Mouse (Mus musculus) layer of hippocampus, adult 8-10 months (tissue): ENCODE data around the gene Abhd16b. TPM values are rescaled to one million over a fixed set of nuclear protein-coding genes. Genes with fewer than 3 reads are reported as not detected.

Experiments used
- DNase-seq, 2 experiments: peaks; one replicate each; pipeline ENCODE4 v3.0.0; 2022; ENCODE audit warnings: low spot score in 2 of 2
- total RNA-seq, 4 experiments: library from RNA; stranded (reverse); gene quantifications; 2 replicates each; pipeline ENCODE4 v1.2.4; 2022

Abhd16b gene
- total RNA-seq, 4 experiments from 2014 or later = not detected

DNA sequence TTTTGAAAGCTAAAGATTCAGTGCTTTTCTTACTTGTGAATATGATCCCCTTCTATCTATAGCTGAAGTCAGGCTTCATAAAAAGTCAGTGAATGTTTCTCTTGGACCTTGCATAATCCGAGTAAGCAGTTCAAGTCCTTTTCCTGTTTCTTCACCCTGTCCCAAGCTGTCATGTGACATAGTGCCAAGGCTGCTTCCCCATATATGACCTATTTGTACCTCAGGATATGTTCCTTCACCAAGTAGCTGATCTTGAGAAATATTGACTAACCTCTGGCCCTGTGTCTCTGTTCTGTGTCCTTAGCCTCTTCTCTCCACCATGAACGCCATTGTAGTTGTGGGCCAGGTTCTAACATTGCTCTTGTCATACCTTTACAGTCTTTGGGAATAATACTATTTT lies 43.4 kb downstream of the Abhd16b start:
- no peak for DNase-seq

DNA sequence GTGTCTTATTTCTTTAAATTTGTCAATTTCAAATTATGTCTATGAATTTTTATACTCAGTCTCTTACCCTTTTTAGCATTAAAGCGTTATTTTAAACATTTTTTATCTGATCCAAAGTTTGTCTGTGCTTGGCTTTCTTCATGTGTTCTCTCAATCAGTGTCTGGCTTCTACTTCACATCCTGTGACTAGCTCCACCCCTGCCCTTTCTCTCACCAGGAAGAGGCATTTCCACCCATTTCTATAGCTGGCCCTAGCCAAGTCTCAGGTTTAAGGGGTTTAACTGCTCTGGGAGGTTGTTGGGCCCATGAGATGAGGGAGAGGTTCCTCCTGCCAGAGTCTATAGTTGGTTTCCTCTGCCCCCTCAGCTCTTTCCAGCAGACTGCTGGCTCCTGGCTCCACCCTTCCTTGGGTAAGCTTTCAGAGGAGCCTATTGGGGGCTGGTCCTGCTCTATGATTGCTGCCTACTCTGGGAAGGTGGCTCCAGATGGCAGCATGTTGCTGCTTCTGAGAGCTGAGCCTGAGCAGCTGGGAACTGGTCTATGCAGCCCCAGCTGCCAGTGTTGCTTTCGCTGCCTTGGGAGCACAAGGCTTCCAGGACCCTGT lies 44.5 kb downstream of the Abhd16b start:
- DNase-seq = peak; percentile 60 to 61

DNA sequence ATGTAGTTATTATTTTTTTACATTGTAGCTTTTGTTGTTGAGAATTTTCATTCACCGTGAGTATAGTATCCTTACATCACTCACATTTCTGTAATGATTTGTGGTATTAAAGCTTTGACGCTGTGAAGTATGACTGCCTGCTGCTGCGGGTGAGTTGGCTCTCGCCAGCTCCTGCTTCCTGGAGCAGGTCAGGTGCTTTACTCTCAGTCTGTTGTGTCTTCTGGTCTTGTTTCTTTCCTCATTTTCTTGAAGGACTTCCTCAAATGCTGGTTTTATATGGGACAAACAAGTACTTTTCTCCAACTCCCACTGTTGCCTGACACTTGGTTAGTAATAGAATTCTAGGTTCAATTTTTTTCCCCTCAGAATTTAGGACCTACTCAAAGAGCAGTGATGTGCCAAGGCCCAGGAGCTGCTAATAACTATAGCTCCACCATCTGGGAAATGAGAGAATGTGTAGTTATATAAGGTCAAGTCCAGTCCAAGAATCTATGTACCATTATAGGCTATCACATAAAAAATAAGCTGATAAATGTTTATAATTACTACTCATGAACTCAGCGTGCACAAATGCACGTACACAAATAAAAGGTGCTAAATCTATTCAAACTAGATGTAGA lies 48.9 kb downstream of the Abhd16b start:
- DNase-seq = no peak

Other genes with a start within 250 kb of the Abhd16b start
- gene Gmeb2, start 205.2 kb upstream of the Abhd16b start, total RNA-seq = 10 to 100 TPM; 17.1 to 22.9 (median 20.9) TPM
- 100 to 1,000 TPM; 530 to 604 (median 573) TPM for gene Stmn3, start 178.7 kb upstream of the Abhd16b start, total RNA-seq
- 10 to 100 TPM; 26.1 to 41.3 (median 37.1) TPM for gene Rtel1, start 173.5 kb upstream of the Abhd16b start, total RNA-seq
- gene Zgpat, start 128.3 kb upstream of the Abhd16b start, total RNA-seq = 10 to 100 TPM; 69.8 to 88.2 (median 76.7) TPM
- gene Arfrp1, start 127.8 kb upstream of the Abhd16b start, total RNA-seq = 10 to 100 TPM; 43.4 to 54.5 (median 50.7) TPM
- gene Lime1, start 113.1 kb upstream of the Abhd16b start, total RNA-seq = 10 to 100 TPM; 31.4 to 58.3 (median 42.7) TPM
- 10 to 100 TPM in 1 of 4 experiments, 1 to 10 TPM in 3; 7.9 to 10.4 (median 9.3) TPM for gene Zbtb46, start 33.8 kb upstream of the Abhd16b start, total RNA-seq
- gene Tpd52l2, start 3.9 kb downstream of the Abhd16b start, total RNA-seq = 10 to 100 TPM; 66.3 to 83.4 (median 80.6) TPM
- 100 to 1,000 TPM; 243 to 289 (median 265) TPM for gene Dnajc5, start 27.3 kb downstream of the Abhd16b start, total RNA-seq
- 10 to 100 TPM; 69.9 to 90.4 (median 73.4) TPM for gene Uckl1, start 91.7 kb downstream of the Abhd16b start, total RNA-seq
- gene Prpf6, start 98.7 kb downstream of the Abhd16b start, total RNA-seq = 10 to 100 TPM; 59.5 to 63.3 (median 59.8) TPM
- 100 to 1,000 TPM in 1 of 4 experiments, 10 to 100 TPM in 3; 89.3 to 104 (median 93.8) TPM for gene Zfp512b, start 99.6 kb downstream of the Abhd16b start, total RNA-seq
- gene Samd10, start 106.0 kb downstream of the Abhd16b start, total RNA-seq = 10 to 100 TPM; 14.1 to 17.8 (median 16.2) TPM
- 1 to 10 TPM in 1 of 4 experiments, under 1 TPM in 2, not detected in 1; 0.61 to 1.8 (median 0.87) TPM for gene Gm29797, start 163.8 kb downstream of the Abhd16b start, total RNA-seq
- gene Sox18, start 178.4 kb downstream of the Abhd16b start, total RNA-seq = 10 to 100 TPM in 3 of 4 experiments, 1 to 10 TPM in 1; 7.6 to 11.3 (median 10.9) TPM
- gene Tcea2, start 187.1 kb downstream of the Abhd16b start, total RNA-seq = 10 to 100 TPM; 53.6 to 71.8 (median 69.3) TPM
- gene Rgs19, start 200.8 kb downstream of the Abhd16b start, total RNA-seq = 10 to 100 TPM; 39.6 to 51.5 (median 42.7) TPM
- gene Lkaaear1, start 205.2 kb downstream of the Abhd16b start, total RNA-seq = not detected
- 10 to 100 TPM; 50.4 to 67.7 (median 56.7) TPM for gene Oprl1, start 221.8 kb downstream of the Abhd16b start, total RNA-seq